Mouse (Mus musculus) adrenal gland, postnatal 25 days (tissue): ENCODE measurements at regions not wholly inside any gene's neighbourhood (a gene's known extent, or its start where the extent isn't known, plus 50 kb on each side); places are given as distances from the start of the nearest gene placed in this dataset.
A peak's percentile ranks its signal among the peaks of the same experiment; 100 is the strongest.

Source experiments
- DNase-seq: peaks from one replicate; pipeline ENCODE4 v3.0.0; 2021; ENCODE audit warnings: mixed read lengths

GRCm38 (mm10) chr5:139598715-139599114, 55.4 kb downstream of the Uncx start:
- DNase-seq: no peak

- DNase-seq: no peak
Observed at GRCm38 (mm10) chr5:139599191-139599937, 56.1 kb downstream of the Uncx start.

- DNase-seq: no peak
Observed at GRCm38 (mm10) chr5:139600213-139600612, 56.9 kb downstream of the Uncx start.

GRCm38 (mm10) chr5:139602860-139603259, 59.6 kb downstream of the Uncx start:
- no peak for DNase-seq

- no peak for DNase-seq
Observed at GRCm38 (mm10) chr5:139603535-139603934, 60.2 kb downstream of the Uncx start.

GRCm38 (mm10) chr5:139604327-139604726, 61.0 kb downstream of the Uncx start:
- no peak for DNase-seq

- DNase-seq: peak; percentile 36
Observed at GRCm38 (mm10) chr5:139610610-139611520, 67.6 kb downstream of the Uncx start.

- no peak for DNase-seq
Observed at GRCm38 (mm10) chr5:139612224-139612623, 68.9 kb downstream of the Uncx start.

GRCm38 (mm10) chr5:139612676-139613075, 69.4 kb downstream of the Uncx start:
- no peak for DNase-seq

- no peak for DNase-seq
Observed at GRCm38 (mm10) chr5:139613601-139614000, 70.3 kb downstream of the Uncx start.

GRCm38 (mm10) chr5:139619301-139620161, 76.2 kb downstream of the Uncx start:
- no peak for DNase-seq

- DNase-seq: no peak
Observed at GRCm38 (mm10) chr5:139625871-139626460, 82.7 kb downstream of the Uncx start.

GRCm38 (mm10) chr5:139627552-139627951, 84.3 kb downstream of the Uncx start:
- no peak for DNase-seq

- no peak for DNase-seq
Observed at GRCm38 (mm10) chr5:139637028-139637427, 93.7 kb downstream of the Uncx start.

- DNase-seq: no peak
Observed at GRCm38 (mm10) chr5:139640652-139641612, 95.2 kb downstream of the Micall2 start.

GRCm38 (mm10) chr5:139644816-139645215, 91.3 kb downstream of the Micall2 start:
- no peak for DNase-seq

- DNase-seq: no peak
Observed at GRCm38 (mm10) chr5:139651041-139651440, 85.1 kb downstream of the Micall2 start.
